Mouse (Mus musculus) MEL (cell line): ENCODE results near the gene Atxn7l3. TPM values are rescaled to one million over a fixed set of nuclear protein-coding genes. Genes with fewer than 3 reads are reported as not detected.

Source experiments
- DNase-seq: peaks from one replicate; pipeline ENCODE4 v3.0.0; 2011; ENCODE audit warnings: low read depth, low spot score
- H3K27ac ChIP-seq: 2 replicates; pipeline ENCODE4 v1.5.1; 2012; ENCODE audit warnings: low read depth, mild to moderate bottlenecking, control low read depth, low read length, moderate library complexity; ENCODE audit not compliant: control insufficient read depth
- H3K27me3 ChIP-seq, 2 experiments: fragments of 150-350 bp in 1 of 2; sonication (generic) in 1 of 2; 2 replicates each; pipeline ENCODE4 v1.6.1; 2012; ENCODE audit warnings: low read length in 2 of 2, mild to moderate bottlenecking in 2 of 2, improper control_type of control experiment in 1 of 2, moderate library complexity in 1 of 2; ENCODE audit not compliant: insufficient read depth in 2 of 2, control insufficient read depth in 1 of 2
- H3K36me3 ChIP-seq, 2 experiments: 2 replicates each; pipeline ENCODE4 v1.6.1; 2012 to 2014; ENCODE audit warnings: low read length in 2 of 2, improper control_type of control experiment in 1 of 2, inconsistent platforms in 1 of 2, mild to moderate bottlenecking in 1 of 2; ENCODE audit not compliant: insufficient read depth in 2 of 2, control insufficient read depth in 1 of 2
- H3K4me1 ChIP-seq, 2 experiments: fragments of 150-350 bp in 1 of 2; sonication (generic) in 1 of 2; 2 replicates each; pipeline ENCODE4 v1.6.1; 2012; ENCODE audit warnings: low read length in 2 of 2, improper control_type of control experiment in 1 of 2, mild to moderate bottlenecking in 1 of 2; ENCODE audit not compliant: insufficient read depth in 2 of 2, control insufficient read depth in 1 of 2
- H3K4me3 ChIP-seq, 2 experiments: fragments of 150-350 bp in 1 of 2; sonication (generic) in 1 of 2; 2 replicates each; pipeline ENCODE4 v1.5.1; 2012; ENCODE audit warnings: low read depth in 2 of 2, low read length in 2 of 2, mild to moderate bottlenecking in 2 of 2, moderate library complexity in 2 of 2, control low read depth in 1 of 2, improper control_type of control experiment in 1 of 2; ENCODE audit not compliant: control insufficient read depth in 1 of 2, insufficient read depth in 1 of 2
- H3K79me2 ChIP-seq: 2 replicates; pipeline ENCODE4 v1.6.1; 2012; ENCODE audit warnings: mild to moderate bottlenecking, low read length, moderate library complexity; ENCODE audit not compliant: control insufficient read depth, poor library complexity, insufficient read depth
- H3K9ac ChIP-seq: 2 replicates; pipeline ENCODE4 v1.6.1; 2012; ENCODE audit warnings: low read depth, mild to moderate bottlenecking, control low read depth, low read length, moderate library complexity; ENCODE audit not compliant: control insufficient read depth, poor library complexity, severe bottlenecking
- H3K9me3 ChIP-seq: fragments of 150-350 bp; sonication (generic); replicated peaks from 2 replicates; pipeline ENCODE4 v1.6.1; 2012; ENCODE audit warnings: mild to moderate bottlenecking, low read length, improper control_type of control experiment, moderate library complexity; ENCODE audit not compliant: insufficient read depth
- CTCF ChIP-seq, 3 experiments: IDR thresholded peaks in 2 of 3; conservative IDR thresholded peaks in 1 of 3; 2 replicates each; pipeline ENCODE4 v1.5.1; 2011 to 2012; ENCODE audit warnings: low read length in 3 of 3, low read depth in 2 of 3, mild to moderate bottlenecking in 2 of 3, improper control_type of control experiment in 1 of 3, inconsistent platforms in 1 of 3, mixed read lengths in 1 of 3, moderate library complexity in 1 of 3; ENCODE audit not compliant: control insufficient read depth in 1 of 3, insufficient read depth in 1 of 3, poor library complexity in 1 of 3, severe bottlenecking in 1 of 3
- ELF1 ChIP-seq: IDR thresholded peaks from 2 replicates; pipeline ENCODE4 v1.6.1; 2014; ENCODE audit warnings: low read depth, mild to moderate bottlenecking, inconsistent platforms, low read length, improper control_type of control experiment, moderate library complexity
- ETS1 ChIP-seq: IDR thresholded peaks from 2 replicates; pipeline ENCODE4 v1.6.1; 2012; ENCODE audit warnings: low read depth, mild to moderate bottlenecking, inconsistent platforms, low read length, improper control_type of control experiment, moderate library complexity
- GATA1 ChIP-seq: IDR thresholded peaks from 2 replicates; pipeline ENCODE4 v1.6.1; 2011; ENCODE audit warnings: low read depth, low read length, improper control_type of control experiment
- HCFC1 ChIP-seq: IDR thresholded peaks from 2 replicates; pipeline ENCODE4 v1.6.1; 2012; ENCODE audit warnings: low read depth, mild to moderate bottlenecking, inconsistent platforms, low read length, improper control_type of control experiment, moderate library complexity
- MAZ ChIP-seq: IDR thresholded peaks from 2 replicates; pipeline ENCODE4 v1.6.1; 2012; ENCODE audit warnings: low read depth, mild to moderate bottlenecking, inconsistent platforms, low read length, improper control_type of control experiment
- MEF2A ChIP-seq: IDR thresholded peaks from 2 replicates; pipeline ENCODE4 v1.6.1; 2014; ENCODE audit warnings: low read depth, mild to moderate bottlenecking, inconsistent platforms, low read length, improper control_type of control experiment; ENCODE audit not compliant: poor library complexity, insufficient replicate concordance, severe bottlenecking; ENCODE audit errors: extremely low read depth
- MXI1 ChIP-seq: IDR thresholded peaks from 2 replicates; pipeline ENCODE4 v1.6.1; 2011; ENCODE audit warnings: mild to moderate bottlenecking, low read depth, low read length, improper control_type of control experiment
- NELFE ChIP-seq: IDR thresholded peaks from 2 replicates; pipeline ENCODE4 v1.6.1; 2011; ENCODE audit warnings: low read depth, low read length, improper control_type of control experiment
- POLR2AphosphoS5 ChIP-seq: IDR thresholded peaks from 2 replicates; pipeline ENCODE4 v1.6.1; 2012; ENCODE audit warnings: low read depth, borderline replicate concordance, mild to moderate bottlenecking, inconsistent platforms, low read length, moderate library complexity, mixed read lengths
- RAD21 ChIP-seq: IDR thresholded peaks from 2 replicates; pipeline ENCODE4 v1.6.1; 2011; ENCODE audit warnings: mild to moderate bottlenecking, low read depth, low read length, improper control_type of control experiment
- RCOR1 ChIP-seq: IDR thresholded peaks from 2 replicates; pipeline ENCODE4 v1.6.1; 2012; ENCODE audit warnings: low read depth, mild to moderate bottlenecking, inconsistent platforms, low read length, improper control_type of control experiment
- SMC3 ChIP-seq: IDR thresholded peaks from 2 replicates; pipeline ENCODE4 v1.6.1; 2011; ENCODE audit warnings: low read depth, low read length, improper control_type of control experiment
- TAL1 ChIP-seq: IDR thresholded peaks from 2 replicates; pipeline ENCODE4 v1.6.1; 2012; ENCODE audit warnings: mild to moderate bottlenecking, inconsistent platforms, low read length, moderate library complexity, mixed read lengths
- TBP ChIP-seq: IDR thresholded peaks from 2 replicates; pipeline ENCODE4 v1.8.0; 2011; ENCODE audit warnings: low read depth, low read length, improper control_type of control experiment
- USF1 ChIP-seq: IDR thresholded peaks from 2 replicates; pipeline ENCODE4 v1.6.1; 2014; ENCODE audit warnings: low read depth, mild to moderate bottlenecking, inconsistent platforms, low read length, improper control_type of control experiment, moderate library complexity
- USF2 ChIP-seq, 2 experiments: IDR thresholded peaks; 2 replicates each; pipeline ENCODE4 v1.6.1; 2011 to 2012; ENCODE audit warnings: improper control_type of control experiment in 2 of 2, low read length in 2 of 2, borderline replicate concordance in 1 of 2, inconsistent platforms in 1 of 2, low read depth in 1 of 2, mild to moderate bottlenecking in 1 of 2; ENCODE audit not compliant: insufficient read depth in 1 of 2
- ZC3H11A ChIP-seq: IDR thresholded peaks from 2 replicates; pipeline ENCODE4 v1.6.1; 2012; ENCODE audit warnings: low read depth, mild to moderate bottlenecking, inconsistent platforms, low read length, improper control_type of control experiment
- ZNF384 ChIP-seq: IDR thresholded peaks from 2 replicates; pipeline ENCODE4 v1.6.1; 2012; ENCODE audit warnings: low read depth, mild to moderate bottlenecking, inconsistent platforms, low read length, improper control_type of control experiment
- polyA plus RNA-seq, 2 experiments: library from polyadenylated mRNA; stranded (reverse) in 1 of 2; unstranded in 1 of 2; fragments of >175 nt in 1 of 2; fragments of >200 nt in 1 of 2; gene quantifications; 2 replicates each; pipeline versions ENCODE4 v1.2.1 to v1.2.4; 2012; ENCODE audit warnings: low replicate concordance in 2 of 2, low read depth in 1 of 2; ENCODE audit not compliant: insufficient read length in 2 of 2, insufficient read depth in 1 of 2, missing spikeins in 1 of 2
- total RNA-seq: library from RNA; depleted of rRNA; stranded (reverse); fragments of 300-350 nt; gene quantifications from 2 replicates; pipeline ENCODE4 v1.2.3, GENCODE M21; 2012

Gene Atxn7l3
- total and polyA plus RNA-seq, 3 experiments = 39.4 to 53.0 (median 46.7) TPM

DNA sequence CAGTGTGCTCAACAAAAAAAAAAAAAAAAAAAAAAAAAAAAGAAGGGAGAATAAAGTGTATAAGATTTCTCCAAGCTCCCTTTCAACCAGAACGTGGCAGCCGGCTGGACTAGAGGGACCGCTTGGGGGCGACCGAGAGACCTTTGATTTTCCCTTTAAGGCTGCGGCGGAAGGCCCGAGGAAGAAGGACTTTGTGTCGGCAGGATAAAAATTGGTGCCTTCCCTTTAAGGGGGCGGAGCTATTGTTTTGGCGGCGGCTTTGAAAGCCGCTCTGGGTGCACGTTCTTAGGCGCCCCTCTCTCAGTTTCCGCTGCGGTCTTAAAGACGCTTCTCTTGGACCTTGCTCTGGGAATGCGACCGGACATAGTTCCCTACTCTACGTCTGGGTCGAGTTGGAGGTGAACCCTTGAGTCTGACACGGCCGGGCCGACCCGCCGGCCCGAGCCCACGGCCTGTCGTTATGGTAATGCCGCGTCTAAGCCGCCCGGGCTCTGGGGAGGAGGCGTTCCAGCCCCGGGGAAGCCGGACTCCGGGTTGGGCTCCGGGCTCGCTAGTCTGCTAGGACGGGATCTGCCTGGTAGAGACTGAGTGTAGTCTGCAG lies 47.7 kb downstream of the Atxn7l3 start, which contains the start of gene BC030867 (continued):
- TF ChIP-seq GATA1 (no peak), MAZ (no peak), TAL1 (no peak), NELFE (peak; percentile 94)

DNA sequence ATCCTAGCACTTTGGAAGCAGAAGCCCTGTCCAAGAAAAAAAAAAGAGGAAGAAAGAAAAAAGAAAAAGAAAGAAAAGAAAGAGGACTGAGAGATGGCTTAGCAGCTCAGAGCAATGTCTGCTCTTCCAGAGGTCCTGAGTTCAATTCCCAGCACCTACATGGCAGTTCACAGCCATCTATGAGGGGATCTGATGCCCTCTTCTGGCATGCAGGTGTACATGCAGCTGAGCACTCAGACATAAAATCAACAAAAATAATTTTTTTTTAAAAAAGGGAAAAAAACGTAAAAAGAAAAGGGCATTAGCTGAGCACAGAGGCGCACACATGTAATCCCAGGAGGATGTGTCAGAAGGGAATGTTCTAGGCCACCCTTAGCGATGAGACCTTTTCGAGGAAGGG lies 49.6 kb downstream of the Atxn7l3 start:
- Histone ChIP-seq H3K27me3 (no peaks in the 10 kb centered on the region), H3K4me3 (no peak overlapping the region), H3K27ac (no peak overlapping the region), H3K79me2 (peaks cover 11% of the 10 kb centered on the region), H3K9ac (no peak overlapping the region), H3K4me1 (peaks cover 0 to 22% of the 10 kb centered on the region in 2 experiments), H3K36me3 (peaks cover 4 to 19% of the 10 kb centered on the region in 2 experiments; a peak in 3 of 4 replicates), H3K9me3 (no peaks in the 10 kb centered on the region)
- peak; percentile 68 for DNase-seq
- TF ChIP-seq ETS1 = no peak
- peak; percentile 53 for TF ChIP-seq RAD21
- TF ChIP-seq MEF2A = no peak
- TF ChIP-seq ZC3H11A = peak; percentile 50
- TF ChIP-seq USF1 = no peak
- TF ChIP-seq RCOR1 = no peak
- no peak for TF ChIP-seq TAL1
- TF ChIP-seq SMC3 = peak; percentile 46
- TF ChIP-seq USF2 (IDR thresholded peaks at IDR 0.05; ENCODE audit: borderline replicate concordance in 1 of 2, insufficient read depth in 1 of 2, low read depth in 1 of 2, low read length in 2 of 2) = no peak
- no peak for TF ChIP-seq POLR2AphosphoS5
- TF ChIP-seq MXI1 = no peak
- TF ChIP-seq ELF1 = no peak
- no peak for TF ChIP-seq TBP
- TF ChIP-seq HCFC1 = no peak
- TF ChIP-seq CTCF (IDR thresholded peaks at IDR 0.05 in 2 of 3, conservative IDR thresholded peaks at IDR 0.05 in 1 of 3; ENCODE audit: control insufficient read depth in 1 of 3, insufficient read depth in 1 of 3, low read depth in 2 of 3, low read length in 3 of 3, poor library complexity in 1 of 3, severe bottlenecking in 1 of 3) = peak; percentile 47 to 64 (median 49)
- TF ChIP-seq ZNF384 = peak; percentile 85
